Mouse (Mus musculus): ENCODE measurements around the gene Mecr.
A peak's percentile ranks its signal among the peaks of the same experiment; 100 is the strongest.

Mecr gene

GRCm38 (mm10) chr4:131836351-131836881 is 6.9 kb upstream of the Mecr start:
- DNase-seq (ENCODE audit: low spot score in 2 of 2) = no peak

GRCm38 (mm10) chr4:131836891-131837491 is 6.3 kb upstream of the Mecr start:
- DNase-seq (ENCODE audit: low spot score in 2 of 2) = peak in 1 of 2 experiments; percentile 18

GRCm38 (mm10) chr4:131837872-131838524 is 5.3 kb upstream of the Mecr start, which contains the start of gene Ptpru:
Gene Ptpru, minus strand, starts transcription at chr4:131838288.
- DNase-seq (ENCODE audit: low spot score in 2 of 2) = peak; percentile 72 to 86

GRCm38 (mm10) chr4:131845991-131846778 is 2.9 kb downstream of the Mecr start:
- no peak for DNase-seq (ENCODE audit: low spot score in 2 of 2)

GRCm38 (mm10) chr4:131848082-131848481 is 4.8 kb downstream of the Mecr start:
- DNase-seq (ENCODE audit: low spot score in 2 of 2) = no peak

GRCm38 (mm10) chr4:131849986-131850638 is 6.8 kb downstream of the Mecr start:
- no peak for DNase-seq (ENCODE audit: low spot score in 2 of 2)

GRCm38 (mm10) chr4:131854950-131855349 is 11.7 kb downstream of the Mecr start:
- no peak for DNase-seq (ENCODE audit: low spot score in 2 of 2)

GRCm38 (mm10) chr4:131860492-131861340 is 17.4 kb downstream of the Mecr start:
- peak; percentile 72 to 78 for DNase-seq (ENCODE audit: low spot score in 2 of 2)

GRCm38 (mm10) chr4:131861341-131861739 is 18.1 kb downstream of the Mecr start:
- DNase-seq (ENCODE audit: low spot score in 2 of 2) = no peak

- no peak for DNase-seq (ENCODE audit: low spot score in 2 of 2)
Measured at GRCm38 (mm10) chr4:131872672-131873292, 29.5 kb downstream of the Mecr start.

GRCm38 (mm10) chr4:131873293-131874168 is 30.3 kb downstream of the Mecr start, which contains the start of gene Srsf4:
Gene Srsf4, plus strand, starts transcription at chr4:131873617.
- peak; percentile 85 to 92 for DNase-seq (ENCODE audit: low spot score in 2 of 2)

- DNase-seq (ENCODE audit: low spot score in 2 of 2) = no peak
Measured at GRCm38 (mm10) chr4:131874169-131874536, 30.9 kb downstream of the Mecr start.

- DNase-seq (ENCODE audit: low spot score in 2 of 2) = no peak
Measured at GRCm38 (mm10) chr4:131874567-131874966, 31.3 kb downstream of the Mecr start.

GRCm38 (mm10) chr4:131875242-131875641 is 32.0 kb downstream of the Mecr start:
- DNase-seq (ENCODE audit: low spot score in 2 of 2) = no peak

- no peak for DNase-seq (ENCODE audit: low spot score in 2 of 2)
Measured at GRCm38 (mm10) chr4:131876836-131877235, 33.6 kb downstream of the Mecr start.

- DNase-seq (ENCODE audit: low spot score in 2 of 2) = no peak
Measured at GRCm38 (mm10) chr4:131879692-131880091, 36.4 kb downstream of the Mecr start.

GRCm38 (mm10) chr4:131881306-131881705 is 38.0 kb downstream of the Mecr start:
- no peak for DNase-seq (ENCODE audit: low spot score in 2 of 2)

GRCm38 (mm10) chr4:131883571-131883970 is 40.3 kb downstream of the Mecr start:
- no peak for DNase-seq (ENCODE audit: low spot score in 2 of 2)

GRCm38 (mm10) chr4:131885376-131885775 is 42.1 kb downstream of the Mecr start:
- no peak for DNase-seq (ENCODE audit: low spot score in 2 of 2)
